Mouse (Mus musculus): Measurements from ENCODE around the gene Lypd6b. TPM values are rescaled to one million over a fixed set of nuclear protein-coding genes. Genes with fewer than 3 reads are reported as not detected.

The Lypd6b gene
- polyA plus RNA-seq, 1 experiment: 10.7 TPM

DNA sequence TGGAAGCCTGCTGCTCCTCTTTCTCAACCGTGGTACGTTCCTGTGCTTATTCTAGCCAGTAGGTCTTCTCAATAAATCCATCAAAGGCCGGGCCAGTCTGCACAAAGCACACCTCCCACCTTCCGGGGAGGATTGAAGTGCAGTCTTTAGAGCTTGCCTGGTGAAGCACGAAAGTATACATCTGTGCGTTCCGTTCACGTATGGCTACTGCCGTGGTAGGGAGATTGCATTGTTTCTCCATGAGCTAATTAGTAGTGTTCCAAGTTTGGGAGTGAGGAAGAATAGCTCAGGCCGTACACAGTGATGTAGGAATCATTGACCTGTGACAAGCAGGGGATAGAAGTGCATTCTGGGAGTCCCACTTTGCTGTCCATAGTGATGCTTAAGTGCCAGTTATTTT is 130.0 kb downstream of the Lypd6b start:
- H3K4me1 ChIP-seq (ENCODE audit: control insufficient read depth, insufficient read depth, low read length): no peaks in the 10 kb centered on the region
- H3K4me3 ChIP-seq (replicated peaks; ENCODE audit: insufficient read depth, low read depth, low read length): no peak overlapping the region
- TF ChIP-seq CTCF (IDR thresholded peaks at IDR 0.05; ENCODE audit: borderline replicate concordance, insufficient read depth, low read depth, low read length) (no peak), POLR2A (IDR thresholded peaks at IDR 0.05; ENCODE audit: borderline replicate concordance, insufficient read depth, low read length) (no peak)
- no peak for DNase-seq
- H3K27ac ChIP-seq (ENCODE audit: insufficient read depth, low read length): no peak overlapping the region
- 51% methylated on average over 10 of the region's 10 CpGs for WGBS
- no peaks in the 10 kb centered on the region for H3K27me3 ChIP-seq (ENCODE audit: control insufficient read depth, insufficient read depth, low read length)

DNA sequence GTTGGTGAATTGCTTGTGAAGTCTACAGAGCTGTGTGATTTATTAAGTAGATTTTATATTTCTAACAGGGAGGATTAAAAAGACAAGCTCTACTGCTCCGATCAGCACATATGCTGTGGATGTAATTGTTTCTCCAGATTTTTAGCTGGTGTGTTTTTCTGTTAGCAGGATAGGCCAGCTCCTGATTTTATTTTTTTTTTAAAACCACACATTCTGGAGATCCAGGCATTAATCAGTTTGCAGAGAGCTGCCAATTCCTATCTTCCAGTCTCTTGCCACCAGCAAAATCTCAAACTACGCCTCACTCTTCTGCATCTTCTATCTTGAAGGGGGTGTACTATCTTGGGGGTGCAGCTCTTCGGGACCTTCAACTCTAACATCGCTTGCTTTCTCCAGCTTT is 130.6 kb downstream of the Lypd6b start:
- WGBS: 90% methylated on average over 4 of the region's 4 CpGs
- H3K4me3 ChIP-seq (replicated peaks; ENCODE audit: insufficient read depth, low read depth, low read length): no peak overlapping the region
- no peaks in the 10 kb centered on the region for H3K27me3 ChIP-seq (ENCODE audit: control insufficient read depth, insufficient read depth, low read length)
- H3K27ac ChIP-seq (ENCODE audit: insufficient read depth, low read length): no peak overlapping the region
- no peaks in the 10 kb centered on the region for H3K4me1 ChIP-seq (ENCODE audit: control insufficient read depth, insufficient read depth, low read length)
- no peak for TF ChIP-seq CTCF (IDR thresholded peaks at IDR 0.05; ENCODE audit: borderline replicate concordance, insufficient read depth, low read depth, low read length)
- no peak for TF ChIP-seq POLR2A (IDR thresholded peaks at IDR 0.05; ENCODE audit: borderline replicate concordance, insufficient read depth, low read length)
- DNase-seq: no peak

DNA sequence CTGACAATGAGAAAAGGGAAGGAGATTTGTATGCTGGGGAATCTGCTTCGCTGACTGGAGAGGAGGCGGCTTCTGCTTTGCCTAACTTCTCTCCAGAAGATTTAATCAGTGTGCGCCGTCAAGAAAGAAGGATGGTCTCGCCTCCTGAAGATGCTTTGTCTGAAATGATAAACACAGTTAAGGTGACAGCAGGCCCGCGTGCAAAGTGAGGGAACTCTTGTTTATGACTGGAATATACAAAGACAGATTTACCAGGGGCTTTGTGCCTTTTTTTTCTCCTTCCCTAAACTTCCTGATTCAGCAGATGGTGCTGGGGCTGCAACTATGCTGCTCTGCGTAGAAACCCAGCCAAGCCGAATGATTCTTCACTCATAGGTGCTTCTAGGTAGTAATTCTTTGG is 131.2 kb downstream of the Lypd6b start:
- no peak overlapping the region for H3K4me3 ChIP-seq (replicated peaks; ENCODE audit: insufficient read depth, low read depth, low read length)
- no peaks in the 10 kb centered on the region for H3K27me3 ChIP-seq (ENCODE audit: control insufficient read depth, insufficient read depth, low read length)
- no peak overlapping the region for H3K27ac ChIP-seq (ENCODE audit: insufficient read depth, low read length)
- TF ChIP-seq CTCF (IDR thresholded peaks at IDR 0.05; ENCODE audit: borderline replicate concordance, insufficient read depth, low read depth, low read length) (no peak), POLR2A (IDR thresholded peaks at IDR 0.05; ENCODE audit: borderline replicate concordance, insufficient read depth, low read length) (no peak)
- no peaks in the 10 kb centered on the region for H3K4me1 ChIP-seq (ENCODE audit: control insufficient read depth, insufficient read depth, low read length)
- DNase-seq: no peak
- 46% methylated on average over 9 of the region's 9 CpGs for WGBS

DNA sequence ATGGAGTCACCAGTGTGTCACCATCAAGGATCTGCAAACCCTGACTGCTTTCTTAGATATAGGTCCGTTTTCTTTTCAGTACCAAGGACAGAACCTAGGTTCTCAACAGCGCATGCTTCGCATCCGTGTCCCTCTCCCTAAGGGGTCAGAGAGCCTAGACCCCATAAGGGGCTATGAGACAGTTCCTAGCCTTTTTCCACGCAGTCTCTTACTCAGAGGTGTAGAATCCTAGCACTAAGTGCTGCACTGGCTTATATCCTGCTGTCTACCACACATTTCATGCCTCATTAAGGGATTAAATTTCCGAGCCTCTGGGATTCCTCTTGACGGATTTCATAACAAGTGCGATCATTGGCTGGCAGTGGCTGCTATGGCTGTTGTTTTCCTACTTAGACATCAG is 134.5 kb downstream of the Lypd6b start:
- no peaks in the 10 kb centered on the region for H3K27me3 ChIP-seq (ENCODE audit: control insufficient read depth, insufficient read depth, low read length)
- no peak overlapping the region for H3K27ac ChIP-seq (ENCODE audit: insufficient read depth, low read length)
- DNase-seq: no peak
- no peaks in the 10 kb centered on the region for H3K4me1 ChIP-seq (ENCODE audit: control insufficient read depth, insufficient read depth, low read length)
- 76% methylated on average over 8 of the region's 8 CpGs for WGBS
- H3K4me3 ChIP-seq (replicated peaks; ENCODE audit: insufficient read depth, low read depth, low read length): no peak overlapping the region
- TF ChIP-seq POLR2A (IDR thresholded peaks at IDR 0.05; ENCODE audit: borderline replicate concordance, insufficient read depth, low read length): no peak
- TF ChIP-seq CTCF (IDR thresholded peaks at IDR 0.05; ENCODE audit: borderline replicate concordance, insufficient read depth, low read depth, low read length): no peak

DNA sequence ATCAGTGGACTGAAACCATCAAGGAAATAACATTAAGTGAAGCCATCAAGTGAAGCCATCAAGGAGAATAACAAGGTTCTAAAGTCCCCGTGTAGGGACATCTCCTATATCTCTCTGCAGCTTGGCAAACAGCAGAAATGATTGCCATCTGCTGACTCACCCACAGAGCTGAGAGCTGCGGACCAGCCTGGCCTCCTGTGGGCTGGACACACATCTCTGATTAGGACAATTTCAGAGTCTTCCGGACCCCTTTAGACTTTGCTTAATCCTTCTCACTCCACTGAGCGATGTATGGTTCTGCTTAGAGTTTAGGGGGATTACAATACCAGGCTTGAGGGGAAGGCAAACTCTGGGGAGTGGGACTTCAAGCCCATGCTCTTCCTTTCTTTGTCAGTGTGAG is 135.3 kb downstream of the Lypd6b start:
- 11% methylated on average over 4 of the region's 4 CpGs for WGBS
- no peak for DNase-seq
- TF ChIP-seq CTCF (IDR thresholded peaks at IDR 0.05; ENCODE audit: borderline replicate concordance, insufficient read depth, low read depth, low read length) (no peak), POLR2A (IDR thresholded peaks at IDR 0.05; ENCODE audit: borderline replicate concordance, insufficient read depth, low read length) (no peak)
- no peak overlapping the region for H3K27ac ChIP-seq (ENCODE audit: insufficient read depth, low read length)
- no peaks in the 10 kb centered on the region for H3K27me3 ChIP-seq (ENCODE audit: control insufficient read depth, insufficient read depth, low read length)
- H3K4me1 ChIP-seq (ENCODE audit: control insufficient read depth, insufficient read depth, low read length): no peaks in the 10 kb centered on the region
- no peak overlapping the region for H3K4me3 ChIP-seq (replicated peaks; ENCODE audit: insufficient read depth, low read depth, low read length)

DNA sequence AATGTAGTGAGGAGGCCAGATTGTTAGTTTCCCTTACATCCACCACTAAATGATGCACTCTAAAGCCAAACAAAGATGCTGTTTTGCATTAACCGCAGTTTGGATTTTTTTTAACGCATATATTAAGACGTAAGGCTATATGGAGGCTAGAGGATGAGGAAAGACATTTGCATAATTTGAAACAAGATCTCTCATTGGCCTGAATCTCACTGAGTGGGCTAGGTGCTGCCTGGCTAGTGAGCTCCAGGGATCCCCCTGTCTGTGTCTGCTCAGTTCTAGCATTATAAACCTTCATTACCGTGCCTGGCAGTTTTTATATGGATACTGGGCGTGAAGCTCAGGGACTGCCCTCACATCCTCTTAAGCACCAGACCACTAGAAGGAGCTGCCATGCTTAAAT is 138.7 kb downstream of the Lypd6b start:
- 84% methylated on average over 5 of the region's 5 CpGs for WGBS
- no peaks in the 10 kb centered on the region for H3K4me1 ChIP-seq (ENCODE audit: control insufficient read depth, insufficient read depth, low read length)
- no peak overlapping the region for H3K4me3 ChIP-seq (replicated peaks; ENCODE audit: insufficient read depth, low read depth, low read length)
- no peak for DNase-seq
- H3K27me3 ChIP-seq (ENCODE audit: control insufficient read depth, insufficient read depth, low read length): no peaks in the 10 kb centered on the region
- no peak overlapping the region for H3K27ac ChIP-seq (ENCODE audit: insufficient read depth, low read length)
- TF ChIP-seq CTCF (IDR thresholded peaks at IDR 0.05; ENCODE audit: borderline replicate concordance, insufficient read depth, low read depth, low read length): no peak
- TF ChIP-seq POLR2A (IDR thresholded peaks at IDR 0.05; ENCODE audit: borderline replicate concordance, insufficient read depth, low read length): no peak

DNA sequence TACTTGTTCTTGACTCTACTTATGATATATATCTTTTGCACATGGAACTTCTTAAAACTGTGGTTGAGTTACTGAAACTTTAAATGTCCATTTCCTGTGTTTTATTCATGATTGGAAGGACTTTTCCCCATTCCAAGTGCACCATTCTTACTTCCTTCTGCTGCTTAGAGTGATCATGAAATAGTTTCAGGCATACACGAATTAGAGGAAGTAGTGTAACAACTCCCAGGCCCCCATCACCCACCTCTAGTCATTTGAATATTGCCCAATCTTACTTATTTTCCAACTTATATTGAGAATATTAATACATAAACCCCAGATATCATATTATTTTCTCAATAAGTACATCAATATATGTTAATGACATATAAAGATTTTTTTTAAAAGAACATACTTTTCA is 139.9 kb downstream of the Lypd6b start:
- H3K27me3 ChIP-seq (ENCODE audit: control insufficient read depth, insufficient read depth, low read length): no peaks in the 10 kb centered on the region
- 75% methylated on average over 1 of the region's 1 CpGs for WGBS
- no peak for DNase-seq
- no peak overlapping the region for H3K27ac ChIP-seq (ENCODE audit: insufficient read depth, low read length)
- no peak overlapping the region for H3K4me3 ChIP-seq (replicated peaks; ENCODE audit: insufficient read depth, low read depth, low read length)
- no peak for TF ChIP-seq CTCF (IDR thresholded peaks at IDR 0.05; ENCODE audit: borderline replicate concordance, insufficient read depth, low read depth, low read length)
- TF ChIP-seq POLR2A (IDR thresholded peaks at IDR 0.05; ENCODE audit: borderline replicate concordance, insufficient read depth, low read length): no peak
- no peaks in the 10 kb centered on the region for H3K4me1 ChIP-seq (ENCODE audit: control insufficient read depth, insufficient read depth, low read length)

DNA sequence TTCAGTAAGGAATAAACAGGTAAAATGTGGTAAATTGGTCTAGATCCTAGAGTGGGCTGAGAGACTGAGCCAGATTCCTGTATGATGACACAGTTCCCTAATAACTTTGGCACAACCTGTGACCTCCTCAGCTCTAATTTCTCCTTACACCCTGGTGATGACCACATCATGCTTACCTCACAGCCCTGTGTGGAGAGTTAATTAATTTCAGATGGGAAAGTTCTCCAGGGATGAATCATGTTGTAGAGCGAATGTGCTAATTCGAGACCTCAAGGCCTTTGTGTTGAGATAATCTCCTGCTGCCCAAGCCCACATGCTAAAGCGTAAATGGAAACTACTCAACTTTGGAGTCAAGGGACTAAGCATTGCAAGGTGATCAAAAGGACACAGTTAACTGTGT is 142.4 kb downstream of the Lypd6b start:
- 93% methylated on average over 3 of the region's 3 CpGs for WGBS
- DNase-seq: no peak
- no peaks in the 10 kb centered on the region for H3K27me3 ChIP-seq (ENCODE audit: control insufficient read depth, insufficient read depth, low read length)

More for the DNA sequence above, 142.4 kb downstream of the Lypd6b start:
- H3K4me1 ChIP-seq (ENCODE audit: control insufficient read depth, insufficient read depth, low read length): no peaks in the 10 kb centered on the region
- H3K27ac ChIP-seq (ENCODE audit: insufficient read depth, low read length): no peak overlapping the region
- no peak overlapping the region for H3K4me3 ChIP-seq (replicated peaks; ENCODE audit: insufficient read depth, low read depth, low read length)
- TF ChIP-seq CTCF (IDR thresholded peaks at IDR 0.05; ENCODE audit: borderline replicate concordance, insufficient read depth, low read depth, low read length): no peak
- TF ChIP-seq POLR2A (IDR thresholded peaks at IDR 0.05; ENCODE audit: borderline replicate concordance, insufficient read depth, low read length): no peak

All from cerebellum, adult 2 months (tissue).